In the genomic region with DNA sequence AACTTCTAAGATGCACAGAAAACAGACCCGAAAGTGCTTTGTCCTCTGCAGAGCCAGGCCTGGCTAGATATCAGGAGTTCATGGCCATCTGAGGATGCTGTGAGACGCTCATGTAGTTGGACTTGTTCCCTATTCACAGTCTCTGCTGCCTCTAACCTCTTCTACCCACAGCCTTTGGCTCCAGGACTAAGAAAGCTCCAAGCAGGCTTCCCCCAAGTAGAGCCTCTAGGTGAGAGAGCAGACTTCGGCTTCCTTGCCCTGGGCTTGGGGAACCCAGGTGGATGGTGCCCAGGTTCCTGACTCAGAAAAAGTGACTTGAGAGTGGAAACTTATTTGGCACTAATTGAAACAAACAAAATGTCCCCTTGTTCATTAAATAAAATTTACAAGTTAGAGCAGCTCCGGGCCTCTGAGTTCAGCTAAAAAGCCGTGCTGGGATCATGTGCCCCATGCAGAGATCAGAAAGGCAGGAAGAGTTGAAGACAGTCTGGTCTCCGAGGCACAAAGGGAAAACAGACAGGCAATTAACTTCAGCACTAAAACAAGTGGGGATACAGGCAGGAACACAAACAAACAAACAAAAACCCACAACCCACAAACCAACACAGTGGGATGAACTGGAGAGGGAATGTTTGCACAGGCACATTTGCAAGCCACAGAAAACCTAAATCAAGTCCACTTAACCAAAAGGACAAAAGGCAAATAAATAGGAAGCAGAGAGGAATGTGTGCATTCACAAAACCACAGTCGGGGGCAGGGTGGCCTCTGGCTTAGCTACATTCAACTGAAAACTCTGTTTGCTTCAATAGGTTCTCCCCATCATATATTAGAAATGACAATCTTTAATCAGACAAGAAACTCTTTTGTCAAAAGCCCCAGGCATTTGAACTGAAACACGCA, we compare ENCODE assay signal across 11 mouse cellular contexts. TPM values are rescaled to one million over a fixed set of nuclear protein-coding genes. Genes with fewer than 3 reads are reported as not detected.
DNase-seq lines count a peak whose midpoint lies in the region; ATAC-seq lines count a peak whose summit lies in the region.
"Had no signal": no experiment of that assay in that cellular context is flagged by ENCODE, and none has a peak within 500 bp of the region (broad histone marks: within the 10 kb centered on the region; RNA-seq: fewer than 3 reads in every experiment).

No protein-coding gene starts in this region.

- H3K4me2 ChIP-seq in heart, embryonic 13.5 days, result no peak overlapping the region
- no peak overlapping the region for H3K4me2 ChIP-seq in midbrain, embryonic 12.5 days (replicated peaks)
- H3K4me2 ChIP-seq in midbrain, embryonic 15.5 days, result no peak overlapping the region
- H3K4me2 ChIP-seq in embryonic facial prominence, embryonic 14.5 days (ENCODE audit: low read depth, low read length), result no peak overlapping the region
- no peak overlapping the region for H3K4me2 ChIP-seq in neural tube, embryonic 13.5 days

- ATAC-seq in heart, embryonic 13.5 days (ENCODE audit: extremely low read depth, insufficient number of reproducible peaks, low FRiP score, low TSS enrichment), result no peak
- no peak for ATAC-seq in midbrain, embryonic 12.5 days (ENCODE audit: low FRiP score, low read depth)
- no peak for ATAC-seq in midbrain, embryonic 15.5 days (replicated peaks)
- ATAC-seq in embryonic facial prominence, embryonic 14.5 days (ENCODE audit: low read depth), result no peak
- no peak for ATAC-seq in neural tube, embryonic 13.5 days (ENCODE audit: low read depth)

- no peak overlapping the region for H3K4me3 ChIP-seq in heart, embryonic 13.5 days
- H3K4me3 ChIP-seq in midbrain, embryonic 12.5 days, result no peak overlapping the region
- no peak overlapping the region for H3K4me3 ChIP-seq in midbrain, embryonic 15.5 days
- no peak overlapping the region for H3K4me3 ChIP-seq in embryonic facial prominence, embryonic 14.5 days (ENCODE audit: low read depth, low read length)
- no peak overlapping the region for H3K4me3 ChIP-seq in neural tube, embryonic 13.5 days
- H3K4me3 ChIP-seq: gastrocnemius, adult 2 months had no signal

- peaks cover 29% of the 10 kb centered on the region for H3K4me1 ChIP-seq in heart, embryonic 13.5 days
- H3K4me1 ChIP-seq in midbrain, embryonic 12.5 days, result peaks cover 25% of the 10 kb centered on the region
- H3K4me1 ChIP-seq in midbrain, embryonic 15.5 days, result peaks cover 9% of the 10 kb centered on the region; the same call in 1 of the 2 replicates
- H3K4me1 ChIP-seq in embryonic facial prominence, embryonic 14.5 days (ENCODE audit: control insufficient read depth, insufficient read depth, low read length), result peaks cover 19% of the 10 kb centered on the region
- H3K4me1 ChIP-seq in neural tube, embryonic 13.5 days (replicated peaks), result peaks cover 18% of the 10 kb centered on the region

- H3K27ac ChIP-seq in heart, embryonic 13.5 days (replicated peaks), result 0 out of 2 replicates have a peak overlapping the region, but pooled peaks have one; percentile 5
- H3K27ac ChIP-seq in midbrain, embryonic 12.5 days (replicated peaks), result peak overlapping the region; percentile 47; the same call in 1 of the 2 replicates
- H3K27ac ChIP-seq in midbrain, embryonic 15.5 days, result no peak overlapping the region
- peak overlapping the region; percentile 73 for H3K27ac ChIP-seq in embryonic facial prominence, embryonic 14.5 days (replicated peaks; ENCODE audit: low read depth, low read length)
- peak overlapping the region; percentile 52 for H3K27ac ChIP-seq in neural tube, embryonic 13.5 days (replicated peaks)
- H3K27ac ChIP-seq: gastrocnemius, adult 2 months had no signal

- no peaks in the 10 kb centered on the region for H3K36me3 ChIP-seq in heart, embryonic 13.5 days
- no peaks in the 10 kb centered on the region for H3K36me3 ChIP-seq in midbrain, embryonic 12.5 days
- no peaks in the 10 kb centered on the region for H3K36me3 ChIP-seq in midbrain, embryonic 15.5 days (replicated peaks)
- H3K36me3 ChIP-seq in embryonic facial prominence, embryonic 14.5 days (ENCODE audit: control insufficient read depth, insufficient read depth, low read length), result no peaks in the 10 kb centered on the region
- H3K36me3 ChIP-seq in neural tube, embryonic 13.5 days, result no peaks in the 10 kb centered on the region

- no peaks in the 10 kb centered on the region for H3K9me3 ChIP-seq in heart, embryonic 13.5 days
- H3K9me3 ChIP-seq in midbrain, embryonic 12.5 days, result no peaks in the 10 kb centered on the region
- H3K9me3 ChIP-seq in midbrain, embryonic 15.5 days, result no peaks in the 10 kb centered on the region
- no peaks in the 10 kb centered on the region for H3K9me3 ChIP-seq in embryonic facial prominence, embryonic 14.5 days (ENCODE audit: control insufficient read depth, low read length)
- H3K9me3 ChIP-seq in neural tube, embryonic 13.5 days, result no peaks in the 10 kb centered on the region

- peak overlapping the region; percentile 44; the same call in 1 of the 2 replicates for H3K9ac ChIP-seq in heart, embryonic 13.5 days
- H3K9ac ChIP-seq in midbrain, embryonic 12.5 days (replicated peaks), result no peak overlapping the region
- H3K9ac ChIP-seq in midbrain, embryonic 15.5 days, result no peak overlapping the region
- H3K9ac ChIP-seq in embryonic facial prominence, embryonic 14.5 days (ENCODE audit: low read depth, low read length), result no peak overlapping the region
- H3K9ac ChIP-seq in neural tube, embryonic 13.5 days, result no peak overlapping the region

- 46% methylated on average over 8 of the region's 8 CpGs for WGBS in heart, embryonic 13.5 days
- WGBS in midbrain, embryonic 12.5 days, result 19% methylated on average over 8 of the region's 8 CpGs
- WGBS in midbrain, embryonic 15.5 days, result 22% methylated on average over 8 of the region's 8 CpGs
- 31% methylated on average over 8 of the region's 8 CpGs for WGBS in embryonic facial prominence, embryonic 14.5 days
- WGBS in neural tube, embryonic 13.5 days, result 16% methylated on average over 8 of the region's 8 CpGs

- no peaks in the 10 kb centered on the region for H3K27me3 ChIP-seq in heart, embryonic 13.5 days (replicated peaks)
- 0 out of 2 replicates have a peak, but pooled peaks cover 3% of the 10 kb centered on the region for H3K27me3 ChIP-seq in midbrain, embryonic 12.5 days
- H3K27me3 ChIP-seq in midbrain, embryonic 15.5 days (replicated peaks), result no peaks in the 10 kb centered on the region
- H3K27me3 ChIP-seq in embryonic facial prominence, embryonic 14.5 days (replicated peaks; ENCODE audit: control insufficient read depth, insufficient read depth, low read length), result no peaks in the 10 kb centered on the region
- H3K27me3 ChIP-seq in neural tube, embryonic 13.5 days, result no peaks in the 10 kb centered on the region

- no peak for DNase-seq in heart, adult 18-20 months
- peak; percentile 57 for DNase-seq in embryonic facial prominence, embryonic 14.5 days (ENCODE audit: low spot score)
- no peak for DNase-seq in lung, adult 18-20 months
- DNase-seq in layer of hippocampus, adult 18-20 months (ENCODE audit: low spot score in 2 of 2), result no peak
- DNase-seq: adrenal gland, postnatal 10 days; gastrocnemius, adult 2 months; kidney, postnatal 25 days had no signal

RNA-seq across cellular contexts. Expression of a gene that starts 42.3 kb away (rescaled TPM):
- polyA plus RNA-seq in heart, embryonic 13.5 days (2015; fragmentation: Nextera tagmentation; extraction: Ambion mirVana), result 50.1 and 52.5 TPM in 2 replicates
- total RNA-seq in heart, adult 18-20 months (2021), result 10 to 100 TPM; 43.4 to 45.7 TPM
- 11.2 and 11.7 TPM in 2 replicates for polyA plus RNA-seq in midbrain, embryonic 12.5 days (2016; fragmentation: Nextera tagmentation; extraction: Ambion mirVana)
- 7.5 and 8.2 TPM in 2 replicates for polyA plus RNA-seq in midbrain, embryonic 15.5 days (2015; fragmentation: Nextera tagmentation; extraction: Ambion mirVana)
- polyA plus RNA-seq in embryonic facial prominence, embryonic 14.5 days (2014; fragmentation: Nextera tagmentation; extraction: Ambion mirVana), result 37.8 and 39.9 TPM in 2 replicates
- 11.3 and 11.4 TPM in 2 replicates for polyA plus RNA-seq in neural tube, embryonic 13.5 days (2015; fragmentation: Nextera tagmentation; extraction: Ambion mirVana)
- 10 to 100 TPM; 24.6 to 27.1 TPM for total RNA-seq in layer of hippocampus, adult 18-20 months (2021)
